Mouse (Mus musculus) small intestine, adult 2 months (tissue): Measurements from ENCODE around the gene Bbof1.

ENCODE experiments used
- CTCF ChIP-seq: fragments of 200-500 bp; IDR thresholded peaks from 2 replicates; pipeline ENCODE4 v1.5.1; 2012; ENCODE audit warnings: low read depth, mild to moderate bottlenecking, control low read depth, inconsistent platforms, low read length, moderate library complexity, mixed read lengths; ENCODE audit not compliant: insufficient replicate concordance, insufficient read length; ENCODE audit errors: extremely low read depth
- POLR2A ChIP-seq: fragments of 200-500 bp; IDR thresholded peaks from 2 replicates; pipeline ENCODE4 v1.6.1; 2012; ENCODE audit warnings: low read depth, mild to moderate bottlenecking, control low read depth, inconsistent platforms, low read length, moderate library complexity

GRCm38 (mm10) chr12:84402923-84403322, 5.9 kb upstream of the Bbof1 start:
- TF ChIP-seq POLR2A (no peak), CTCF (no peak)
